Mouse (Mus musculus): Measurements from ENCODE around the gene Slc5a4a.

Slc5a4a gene

DNA sequence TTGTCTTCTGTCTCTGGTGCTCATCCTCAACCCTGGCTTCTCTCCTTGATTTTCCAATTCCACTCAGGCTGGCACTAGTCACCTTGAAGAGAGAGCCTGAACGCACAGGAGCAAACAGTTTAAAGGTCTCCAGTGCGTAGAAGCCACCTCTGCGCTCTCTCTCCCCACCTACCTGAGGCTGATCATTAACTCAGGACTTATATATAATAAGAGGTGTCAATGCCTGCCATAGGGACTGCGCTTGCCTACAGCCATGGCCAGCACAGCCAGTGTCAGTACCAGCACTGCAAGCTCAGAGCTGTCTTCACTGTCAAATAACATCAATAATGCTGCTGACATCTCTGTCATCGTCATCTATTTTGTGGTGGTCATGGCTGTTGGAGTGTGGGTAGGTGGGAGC lies at the start of gene Slc5a4a:
TSS of gene Slc5a4a (plus strand) at position 174 of the 400 bp plus-strand sequence.
- DNase-seq (ENCODE audit: extremely low spot score) = no peak

GRCm38 (mm10) chr10:76110861-76111260 lies 36.4 kb upstream of the Slc5a4a start, which contains the start of gene Slc5a4b:
Slc5a4b (minus strand) TSS chr10:76110961.
- no peak for DNase-seq (ENCODE audit: extremely low spot score)

DNA sequence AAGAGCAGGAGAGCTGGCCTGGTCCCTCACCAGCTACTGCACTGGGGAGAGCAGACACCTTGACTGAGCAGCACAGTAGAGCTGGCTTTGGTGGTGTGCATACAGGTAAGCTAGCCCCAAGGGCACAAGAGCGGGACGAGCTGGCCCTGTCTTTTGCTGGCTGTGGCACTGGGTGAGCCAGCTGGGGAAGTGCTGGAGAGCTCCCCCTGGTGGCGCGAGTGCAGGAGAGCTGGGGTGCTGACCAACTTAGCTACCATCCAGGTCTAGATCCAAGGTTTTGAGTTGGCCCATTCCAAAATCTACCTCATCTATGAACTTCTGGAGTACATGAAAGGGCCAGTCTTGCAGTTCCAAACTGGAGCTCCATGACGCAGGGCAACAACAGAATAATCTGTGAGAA lies 29.3 kb upstream of the Slc5a4a start:
- DNase-seq (ENCODE audit: extremely low spot score) = peak; percentile 42

- peak; percentile 17 for DNase-seq (ENCODE audit: extremely low spot score)
Measured at GRCm38 (mm10) chr10:76118741-76119140, 28.5 kb upstream of the Slc5a4a start.

GRCm38 (mm10) chr10:76120124-76120711 lies 27.0 kb upstream of the Slc5a4a start:
- DNase-seq (ENCODE audit: extremely low spot score) = no peak

DNA sequence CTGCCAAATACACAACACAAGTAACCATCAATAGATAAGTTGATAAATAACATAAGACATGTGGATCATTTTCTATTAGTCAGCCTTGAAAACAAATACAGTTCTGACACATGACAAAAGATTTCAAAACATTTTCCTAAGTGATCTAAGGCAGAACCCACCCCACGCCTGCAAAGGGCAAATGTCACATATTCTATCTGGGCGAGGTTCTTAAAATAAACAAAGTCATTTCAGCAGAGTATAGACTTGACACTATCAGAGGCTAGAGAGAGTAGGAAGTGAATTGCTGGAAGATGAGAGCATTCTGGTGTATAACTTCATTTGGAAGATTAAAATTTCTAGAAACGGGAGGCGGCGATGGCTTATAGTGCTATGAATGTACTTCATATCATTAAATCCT lies 25.8 kb upstream of the Slc5a4a start:
- no peak for DNase-seq (ENCODE audit: extremely low spot score)

- DNase-seq (ENCODE audit: extremely low spot score) = no peak
Measured at GRCm38 (mm10) chr10:76132506-76132905, 14.7 kb upstream of the Slc5a4a start.

DNA sequence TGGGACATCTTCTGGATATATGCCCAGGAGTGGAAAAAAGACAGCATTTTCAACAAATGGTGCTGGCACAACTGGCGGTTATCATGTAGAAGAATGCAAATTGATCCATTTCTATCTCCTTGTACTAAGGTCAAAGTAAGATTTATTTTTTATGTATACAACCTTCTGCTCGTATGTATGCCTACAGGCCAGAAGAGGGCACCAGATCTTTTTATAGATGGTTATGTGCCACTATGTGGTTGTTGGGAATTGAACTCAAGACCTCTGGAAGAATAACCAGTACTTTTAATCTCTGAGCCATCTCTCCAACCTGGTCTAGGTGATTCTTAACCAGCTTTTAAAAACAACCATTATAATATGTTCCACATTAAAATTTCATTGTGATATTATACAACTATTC lies 10.9 kb upstream of the Slc5a4a start:
- DNase-seq (ENCODE audit: extremely low spot score) = no peak

DNA sequence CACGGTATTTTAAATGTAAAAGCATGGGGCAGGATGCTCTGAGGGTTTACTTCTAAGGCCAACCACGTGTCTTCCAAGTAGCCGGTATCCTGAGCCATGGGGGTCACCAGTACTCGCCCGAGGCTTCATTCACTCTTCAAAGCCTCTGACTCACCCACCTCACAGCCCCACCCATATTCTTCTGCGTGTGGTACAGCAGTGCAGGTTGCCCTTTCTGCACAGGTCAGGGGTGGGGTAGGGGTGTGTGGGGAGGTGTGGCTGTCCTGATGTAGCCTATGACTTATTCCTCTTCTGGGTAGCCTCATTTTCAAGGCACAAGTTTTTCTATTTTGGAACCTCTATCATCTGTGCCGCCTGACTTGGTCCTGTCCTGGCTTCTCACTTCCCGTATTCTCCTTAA lies 405 bp upstream of the Slc5a4a start:
- no peak for DNase-seq (ENCODE audit: extremely low spot score)

- no peak for DNase-seq (ENCODE audit: extremely low spot score)
Measured at GRCm38 (mm10) chr10:76155911-76156310, 8.7 kb downstream of the Slc5a4a start.

GRCm38 (mm10) chr10:76157528-76157927 lies 10.3 kb downstream of the Slc5a4a start:
- DNase-seq (ENCODE audit: extremely low spot score) = no peak

GRCm38 (mm10) chr10:76158009-76158408 lies 10.8 kb downstream of the Slc5a4a start:
- DNase-seq (ENCODE audit: extremely low spot score) = no peak

- DNase-seq (ENCODE audit: extremely low spot score) = no peak
Measured at GRCm38 (mm10) chr10:76174899-76175298, 27.6 kb downstream of the Slc5a4a start.

GRCm38 (mm10) chr10:76185216-76185615 lies 38.0 kb downstream of the Slc5a4a start:
- DNase-seq (ENCODE audit: extremely low spot score) = no peak

DNA sequence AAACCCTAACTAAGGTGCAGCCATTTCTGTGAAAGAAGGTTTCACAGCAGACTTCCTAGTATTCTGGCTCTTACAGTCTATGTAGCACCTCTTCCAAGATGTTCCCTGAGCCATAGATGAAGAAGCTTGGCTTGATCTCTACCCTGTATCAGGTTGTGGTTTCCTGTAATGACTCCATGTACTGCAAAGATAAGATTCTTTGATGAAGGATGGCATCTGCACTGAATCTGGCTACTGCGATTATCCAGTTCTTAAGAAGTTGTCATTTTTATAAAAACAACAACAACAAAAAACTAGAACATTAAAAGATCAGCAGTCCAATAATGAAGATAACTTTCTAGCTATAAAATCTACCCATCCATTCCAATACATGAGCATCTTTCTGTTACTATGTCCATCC lies 40.8 kb downstream of the Slc5a4a start:
- no peak for DNase-seq (ENCODE audit: extremely low spot score)

- DNase-seq (ENCODE audit: extremely low spot score) = no peak
Measured at GRCm38 (mm10) chr10:76201416-76201815, 54.2 kb downstream of the Slc5a4a start.

DNA sequence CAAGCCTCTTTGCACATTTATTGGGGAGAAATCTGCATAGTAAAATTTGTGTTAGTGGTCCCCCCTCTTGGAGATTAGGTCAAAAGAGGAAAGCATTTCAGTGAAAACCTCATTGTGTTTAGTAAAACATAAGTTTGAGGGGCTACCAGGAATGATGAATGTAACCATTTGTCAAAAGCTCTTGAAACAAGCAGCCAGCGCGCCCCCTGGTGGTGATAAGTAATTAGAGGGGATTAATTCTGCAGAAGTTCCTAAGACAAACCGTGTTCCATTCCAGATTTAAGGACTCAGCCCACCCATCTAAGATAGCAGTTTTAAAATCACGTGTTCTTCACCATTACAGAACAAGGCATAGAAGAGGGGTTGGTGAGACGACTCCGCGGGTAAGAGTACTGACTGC lies 54.7 kb downstream of the Slc5a4a start:
- peak; percentile 64 for DNase-seq (ENCODE audit: extremely low spot score)

GRCm38 (mm10) chr10:76203798-76204283 lies 56.6 kb downstream of the Slc5a4a start:
- peak; percentile 39 for DNase-seq (ENCODE audit: extremely low spot score)

- DNase-seq (ENCODE audit: extremely low spot score) = no peak
Measured at GRCm38 (mm10) chr10:76207262-76207796, 60.1 kb downstream of the Slc5a4a start.

DNA sequence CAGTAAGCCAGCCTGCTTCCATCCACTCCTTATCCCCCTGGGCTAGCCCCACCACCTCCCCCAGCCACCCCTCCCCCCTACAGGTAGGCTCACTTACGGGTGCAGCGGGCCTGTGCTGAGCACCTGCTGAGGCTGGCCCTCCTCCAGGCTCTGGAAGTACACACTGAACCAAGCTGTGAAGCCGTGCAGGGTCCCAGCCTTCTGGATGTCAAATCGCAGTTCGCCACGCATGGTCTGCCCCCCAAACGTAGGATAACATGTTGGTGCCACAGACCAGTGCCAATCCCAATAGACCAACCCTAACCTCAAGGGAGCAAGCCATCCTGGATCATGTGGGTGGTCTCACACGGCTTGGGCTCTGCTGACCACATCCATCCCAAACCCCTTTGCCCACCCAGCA lies 62.0 kb downstream of the Slc5a4a start:
- DNase-seq (ENCODE audit: extremely low spot score) = no peak

DNA sequence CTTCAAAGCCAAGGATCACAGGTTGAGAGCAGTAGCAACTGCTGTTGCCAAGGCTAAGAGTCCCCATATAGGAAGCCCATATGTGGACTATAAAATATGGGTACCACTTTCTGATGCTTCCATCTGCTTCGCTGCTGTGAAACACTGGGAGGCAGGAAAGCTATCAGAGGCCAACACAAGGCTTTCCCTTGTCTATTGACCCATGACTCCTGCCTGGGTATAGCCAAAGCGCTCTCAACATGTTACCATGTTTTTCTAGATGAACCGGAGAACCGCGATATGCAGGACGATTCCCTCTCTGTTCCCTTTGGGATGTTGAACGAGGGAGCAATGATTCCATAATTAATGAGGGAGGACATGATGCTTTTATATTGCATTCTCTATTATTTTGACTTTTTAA lies 63.6 kb downstream of the Slc5a4a start:
- no peak for DNase-seq (ENCODE audit: extremely low spot score)

- no peak for DNase-seq (ENCODE audit: extremely low spot score)
Measured at GRCm38 (mm10) chr10:76212121-76212520, 64.9 kb downstream of the Slc5a4a start.

- DNase-seq (ENCODE audit: extremely low spot score) = no peak
Measured at GRCm38 (mm10) chr10:76214161-76214560, 66.9 kb downstream of the Slc5a4a start.

GRCm38 (mm10) chr10:76217056-76217455 lies 69.8 kb downstream of the Slc5a4a start:
- DNase-seq (ENCODE audit: extremely low spot score) = no peak
